Mouse (Mus musculus) stomach, postnatal 0 days (tissue): ENCODE measurements around the gene Tcta.

Experiments
- CTCF ChIP-seq: IDR thresholded peaks from 2 replicates; pipeline ENCODE4 v1.5.1; 2016; ENCODE audit warnings: antibody characterized with exemption, low read depth, mild to moderate bottlenecking, moderate library complexity
- EP300 ChIP-seq: optimal IDR thresholded peaks from 2 replicates; pipeline ENCODE3; 2016; ENCODE audit warnings: antibody characterized with exemption

DNA sequence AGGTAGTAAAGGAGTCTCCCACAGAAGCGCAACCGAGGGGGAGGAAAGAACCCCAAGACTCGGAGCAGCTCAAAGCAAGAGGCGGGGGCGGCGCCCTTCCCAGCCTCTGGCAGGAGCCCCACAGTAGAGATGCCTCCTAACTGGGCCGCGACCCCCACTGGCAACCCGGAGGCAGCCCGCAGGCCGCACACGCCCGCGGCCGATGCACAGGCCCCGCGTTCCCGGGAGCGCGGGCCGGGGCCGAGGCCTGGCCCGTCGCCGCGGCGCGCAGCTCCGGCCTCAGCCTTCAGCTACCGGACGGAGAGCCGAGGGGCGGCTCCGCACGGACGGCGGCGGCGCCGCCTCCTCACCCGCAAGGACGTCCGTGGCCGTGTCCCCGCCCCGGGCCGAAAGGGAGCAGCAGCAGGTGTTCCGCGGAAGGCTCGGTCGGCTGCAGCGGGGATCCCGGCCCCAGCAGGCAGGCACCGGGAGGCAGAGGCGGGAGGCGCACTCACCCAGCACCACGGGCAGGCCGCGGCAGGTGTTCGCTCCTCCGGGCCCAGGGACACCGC lies 42.8 kb downstream of the Tcta start:
- TF ChIP-seq CTCF (no peak), EP300 (no peak)
